Mouse (Mus musculus): ENCODE results near the gene Elf2.

- TF ChIP-seq EP300 (IDR thresholded peaks at IDR 0.05; ENCODE audit: low read depth) (no peak), CTCF (IDR thresholded peaks at IDR 0.05; ENCODE audit: low read depth) (no peak)
These were observed 17.5 kb downstream of the Elf2 start for GRCm38 (mm10) chr3:51323006-51323405.
